Mouse (Mus musculus): ENCODE measurements around the gene Defb47. TPM values are rescaled to one million over a fixed set of nuclear protein-coding genes. Genes with fewer than 3 reads are reported as not detected.

Defb47 gene
- not detected for total RNA-seq (2021)

DNA sequence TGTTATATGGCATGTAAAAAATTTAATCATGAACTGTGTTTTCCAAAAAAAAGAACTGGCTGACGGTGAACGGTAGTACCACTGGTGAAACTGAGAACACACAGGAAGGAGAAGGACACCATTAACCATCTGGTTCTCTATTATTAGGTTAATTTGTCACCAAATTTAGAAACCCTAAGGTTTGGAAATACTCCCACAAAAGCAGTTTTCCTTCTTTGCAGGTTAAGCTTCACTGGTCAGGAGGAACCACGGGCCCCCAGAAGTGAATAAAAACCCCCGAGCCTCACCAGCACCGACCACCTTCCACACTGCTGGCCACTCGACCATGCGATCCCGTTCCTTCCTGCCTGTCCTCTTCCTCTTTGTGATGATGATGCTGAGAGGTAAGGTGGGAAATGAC, at the start of gene Defb47:
Gene Defb47 (plus strand): TSS at position 301 of the 400 bp plus-strand sequence.
- DNase-seq (ENCODE audit: extremely low spot score in 1 of 2, low spot score in 2 of 2), result no peak
- intact Hi-C loops (cut with DNase I), result no loop called here

DNA sequence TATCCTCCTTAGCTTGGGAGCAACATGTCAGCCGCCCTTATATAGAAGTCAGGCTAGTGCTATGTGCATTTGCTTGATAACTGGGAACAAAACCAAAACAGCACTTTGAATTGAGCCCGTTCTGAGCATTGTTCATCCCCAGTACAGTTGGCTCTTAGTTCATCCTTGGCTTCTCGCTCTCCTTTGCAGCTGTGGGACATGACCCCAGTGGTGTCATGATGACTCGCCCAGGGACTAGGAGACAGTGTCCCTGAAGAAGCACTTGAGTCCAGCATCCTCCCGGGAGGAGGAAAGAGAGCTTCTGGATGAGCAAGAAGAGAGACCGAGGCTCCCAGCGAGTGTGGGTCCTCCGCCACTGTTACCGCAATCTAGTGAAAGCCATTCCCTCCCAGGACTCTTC, 41.8 kb upstream of the Defb47 start:
- intact Hi-C loops (cut with DNase I), result no loop called here
- no peak for DNase-seq (ENCODE audit: extremely low spot score in 1 of 2, low spot score in 2 of 2)

DNA sequence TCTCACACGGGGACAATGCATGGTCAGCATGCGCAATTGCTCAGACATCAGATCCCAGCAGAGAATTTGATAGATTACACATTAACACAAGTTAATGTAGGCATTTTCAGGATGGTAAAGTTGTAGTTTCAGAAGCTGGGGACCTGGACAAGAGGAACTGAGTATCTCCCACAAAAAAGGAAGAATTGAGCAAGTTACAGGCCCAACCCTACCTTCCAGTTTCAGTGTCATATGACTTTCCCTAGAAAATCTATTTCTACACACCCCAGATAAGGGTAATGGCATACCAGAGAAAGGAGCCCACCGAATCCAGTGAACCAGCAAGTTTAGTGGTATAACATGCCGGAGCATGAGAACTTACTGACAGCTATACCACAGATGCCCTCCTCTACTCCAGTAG, 34.2 kb upstream of the Defb47 start:
- no peak for DNase-seq (ENCODE audit: extremely low spot score in 1 of 2, low spot score in 2 of 2)
- intact Hi-C loops (cut with DNase I), result no loop called here

DNA sequence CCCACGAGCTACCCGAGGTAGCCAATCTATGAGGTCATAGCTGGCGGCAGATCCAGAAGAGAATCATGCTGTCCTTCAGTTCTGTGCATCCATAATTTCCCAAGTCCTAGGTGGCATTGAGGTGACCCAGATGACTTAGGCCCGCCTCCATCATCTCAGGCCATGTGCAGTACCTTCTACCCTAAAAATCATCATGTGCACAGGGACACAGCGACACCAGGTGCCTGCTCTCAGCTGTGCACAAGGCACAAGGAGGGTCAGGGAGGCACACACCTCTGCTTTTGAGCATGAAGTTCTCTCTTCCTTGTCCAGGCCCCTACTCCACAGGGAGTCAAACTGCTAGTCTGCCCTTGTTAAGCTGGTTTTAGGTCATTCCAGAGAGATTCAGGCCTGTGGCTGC, 32.5 kb upstream of the Defb47 start:
- intact Hi-C loops (cut with DNase I), result no loop called here
- no peak for DNase-seq (ENCODE audit: extremely low spot score in 1 of 2, low spot score in 2 of 2)

DNA sequence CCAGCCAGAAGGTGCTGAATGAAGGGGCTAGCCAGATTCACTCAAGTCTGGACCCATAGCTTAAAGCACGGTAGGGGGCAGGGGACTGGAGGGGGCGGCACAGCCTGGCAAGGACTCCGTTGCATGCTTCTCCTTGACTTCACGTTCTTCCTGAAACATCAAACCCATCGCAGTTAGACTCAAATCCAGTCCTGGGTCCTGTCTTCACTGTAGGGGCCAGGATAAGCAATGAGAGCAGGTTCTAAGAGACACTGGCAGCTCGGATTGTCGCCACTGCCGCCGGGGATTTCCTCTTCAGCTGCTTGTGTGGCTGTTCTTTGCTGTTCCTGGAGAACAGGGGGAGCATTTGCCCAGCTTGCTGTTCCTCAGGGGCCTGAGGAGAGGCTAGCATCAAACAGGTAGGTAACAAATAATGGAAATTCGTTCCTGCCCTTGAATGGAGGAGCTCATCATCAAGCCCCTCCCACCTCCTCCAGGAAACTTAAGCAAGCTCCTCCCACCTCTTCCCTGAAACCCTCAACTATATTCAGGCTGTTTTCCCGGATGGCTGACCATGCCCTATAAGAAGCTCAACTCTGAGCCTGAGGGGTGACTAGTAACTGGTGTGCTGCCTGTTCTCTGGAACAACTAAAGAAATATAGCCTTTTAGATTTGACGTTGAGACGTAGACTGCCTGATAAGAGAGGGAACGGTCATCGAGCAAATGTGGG, 31.9 kb upstream of the Defb47 start:
- DNase-seq (ENCODE audit: extremely low spot score in 1 of 2, low spot score in 2 of 2), result no peak
- intact Hi-C loops (cut with DNase I), result no loop called here

DNA sequence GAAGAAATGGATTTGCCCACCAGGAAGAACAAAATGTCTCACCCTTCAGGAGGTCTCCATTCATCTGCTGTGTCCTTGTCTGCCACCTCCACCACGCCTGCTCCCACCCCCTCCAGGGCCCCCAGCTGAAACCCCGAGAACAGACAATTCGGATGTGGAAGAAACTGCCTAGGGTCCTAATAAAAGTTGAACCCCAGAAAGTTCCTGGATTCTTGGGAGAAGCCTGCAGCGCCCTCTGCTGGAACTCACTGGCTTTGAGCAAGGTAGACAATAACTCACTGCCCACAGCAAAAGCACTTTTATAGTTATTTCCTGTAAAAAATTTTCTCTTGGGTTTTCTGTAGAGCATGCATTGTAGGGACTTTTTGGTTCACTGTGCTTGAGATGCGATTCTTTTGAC, 22.8 kb upstream of the Defb47 start:
- intact Hi-C loops (cut with DNase I), result loop anchor here (10.0 kb wide), 1 partner anchor 320 kb away; no protein-coding TSS in a partner anchor
- DNase-seq (ENCODE audit: extremely low spot score in 1 of 2, low spot score in 2 of 2), result peak; percentile 52 to 74

DNA sequence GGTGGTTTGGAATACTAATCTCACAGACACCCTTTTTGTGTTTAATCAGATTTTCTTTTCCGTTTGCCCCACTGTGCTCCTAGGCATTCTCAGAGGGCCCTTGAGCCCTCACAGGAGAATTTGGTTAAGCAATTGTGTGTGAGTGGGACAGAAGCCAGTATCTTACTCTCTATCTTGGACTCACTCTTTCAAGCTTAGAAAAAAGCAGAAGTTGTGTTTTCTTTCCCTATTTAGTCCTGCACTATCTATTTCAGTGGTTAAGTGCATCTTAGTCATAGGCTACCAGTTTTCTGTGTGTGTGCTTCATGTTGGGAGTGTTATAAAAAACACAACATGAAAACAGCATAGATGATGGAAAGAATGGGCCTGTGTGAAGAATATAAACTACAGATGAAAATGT, 18.1 kb upstream of the Defb47 start:
- no peak for DNase-seq (ENCODE audit: extremely low spot score in 1 of 2, low spot score in 2 of 2)
- intact Hi-C loops (cut with DNase I), result loop anchor here (10.0 kb wide), 1 partner anchor 325 kb away; no protein-coding TSS in a partner anchor

DNA sequence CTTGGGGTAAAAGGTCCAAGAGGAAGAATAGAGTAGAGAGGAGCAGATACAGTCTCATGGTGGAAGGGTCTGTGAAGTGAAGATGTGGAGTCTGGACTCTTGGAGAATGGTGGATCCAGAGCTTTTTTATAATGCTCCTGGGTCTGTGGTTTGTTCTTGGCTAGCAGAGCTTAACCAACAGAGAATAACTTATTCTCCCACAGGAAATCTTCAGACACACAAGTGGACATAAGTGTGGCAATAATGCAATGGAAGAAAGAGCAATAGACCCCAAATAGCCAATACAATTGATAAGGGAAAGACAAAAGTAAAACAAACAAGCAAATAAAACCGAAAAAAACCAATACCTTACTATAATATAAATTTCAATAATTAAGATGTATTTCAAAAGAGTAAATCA, 13.5 kb upstream of the Defb47 start, which contains the start of gene Defb48:
Gene Defb48 (minus strand): TSS at position 101 of the 400 bp plus-strand sequence.
- DNase-seq (ENCODE audit: extremely low spot score in 1 of 2, low spot score in 2 of 2), result no peak
- intact Hi-C loops (cut with DNase I), result no loop called here

DNA sequence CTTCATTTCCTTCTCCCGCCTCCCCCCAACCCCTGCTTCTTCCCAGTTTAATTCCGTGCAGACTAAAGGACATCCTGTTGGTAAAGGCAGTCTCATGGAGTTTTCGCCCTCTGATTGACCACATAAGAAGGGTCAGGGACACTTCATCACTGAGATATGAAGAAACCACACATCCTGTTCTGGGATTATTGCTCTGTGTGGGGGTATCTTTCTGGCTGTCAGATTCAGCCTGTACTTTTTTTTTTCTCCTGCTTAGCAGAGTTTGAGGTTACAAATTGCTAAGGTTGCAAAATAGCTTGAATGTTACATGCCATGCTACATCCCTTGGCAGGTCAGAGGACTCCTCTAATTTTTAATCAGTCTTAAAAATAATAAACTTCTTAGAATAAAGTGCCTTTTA, 6.6 kb upstream of the Defb47 start:
- intact Hi-C loops (cut with DNase I), result no loop called here
- DNase-seq (ENCODE audit: extremely low spot score in 1 of 2, low spot score in 2 of 2), result no peak

DNA sequence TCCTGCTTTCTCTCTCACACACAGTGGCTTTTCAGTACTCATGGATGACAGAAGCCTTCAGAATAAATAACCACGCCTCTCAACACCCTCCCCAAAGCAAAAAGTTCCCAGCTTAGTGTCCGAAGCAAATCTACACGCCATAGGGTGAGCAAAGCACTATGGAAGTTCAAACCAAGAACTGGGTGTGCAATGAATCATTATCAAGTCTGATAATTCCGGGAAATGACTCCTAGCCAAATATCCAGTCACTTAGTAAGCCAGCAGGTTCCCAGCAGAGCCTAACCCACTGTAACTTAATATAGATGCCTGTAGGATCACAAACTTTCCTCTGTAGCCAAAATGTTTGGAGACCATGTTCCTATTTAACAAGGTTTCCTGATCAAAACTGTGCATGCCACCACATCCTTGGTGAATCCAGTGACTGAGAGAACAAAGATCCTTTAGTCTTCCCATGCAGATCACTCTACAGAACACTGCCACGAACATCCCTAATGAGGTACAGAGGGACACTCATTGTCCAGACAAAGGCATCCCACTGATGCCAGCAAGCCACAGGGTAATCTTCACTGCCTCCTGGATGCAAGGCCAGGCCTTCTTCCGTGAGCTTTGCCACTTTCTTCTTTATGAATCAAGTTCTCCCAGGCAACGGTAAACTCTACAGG, 5.9 kb upstream of the Defb47 start:
- intact Hi-C loops (cut with DNase I), result no loop called here
- DNase-seq (ENCODE audit: extremely low spot score in 1 of 2, low spot score in 2 of 2), result no peak

DNA sequence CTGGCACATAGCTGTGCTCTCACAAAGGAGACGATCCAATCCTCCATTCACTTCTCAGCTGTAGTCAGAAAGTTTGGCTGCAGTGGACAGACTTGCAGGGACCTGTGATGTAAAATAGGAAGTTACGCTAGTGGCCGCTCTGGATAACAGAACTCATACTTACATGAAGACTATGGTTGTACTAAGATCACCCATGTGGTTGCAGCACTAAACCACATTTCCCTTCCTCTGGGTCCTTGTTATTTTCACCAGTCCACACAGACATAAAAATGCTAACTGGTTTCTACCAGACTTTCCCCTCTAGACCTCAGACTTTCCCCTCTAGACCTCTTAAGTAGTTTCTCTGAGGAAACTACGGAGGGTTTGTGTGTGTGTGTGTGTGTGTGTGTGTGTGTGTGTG, 1.1 kb downstream of the Defb47 start:
- no peak for DNase-seq (ENCODE audit: extremely low spot score in 1 of 2, low spot score in 2 of 2)
- intact Hi-C loops (cut with DNase I), result no loop called here

DNA sequence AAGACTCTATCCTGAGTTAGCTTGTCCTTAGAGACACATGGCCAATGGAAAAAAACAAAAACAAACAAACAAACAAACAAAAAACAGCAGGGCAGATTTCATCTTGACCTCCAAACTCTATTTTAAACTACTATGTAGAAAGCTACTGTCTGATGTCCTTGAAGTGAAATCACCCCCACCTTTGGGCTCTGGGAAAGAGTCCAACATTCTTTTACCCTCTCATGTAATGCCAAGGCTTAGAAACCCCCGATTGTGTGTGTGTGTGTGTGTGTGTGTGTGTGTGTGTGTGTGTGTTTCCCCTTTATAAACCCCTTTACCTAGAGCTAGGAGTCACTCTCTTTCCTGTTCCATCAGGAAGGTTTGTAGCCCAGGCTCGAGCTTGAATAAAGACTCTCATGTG, 4.7 kb downstream of the Defb47 start:
- DNase-seq (ENCODE audit: extremely low spot score in 1 of 2, low spot score in 2 of 2), result no peak
- intact Hi-C loops (cut with DNase I), result no loop called here

DNA sequence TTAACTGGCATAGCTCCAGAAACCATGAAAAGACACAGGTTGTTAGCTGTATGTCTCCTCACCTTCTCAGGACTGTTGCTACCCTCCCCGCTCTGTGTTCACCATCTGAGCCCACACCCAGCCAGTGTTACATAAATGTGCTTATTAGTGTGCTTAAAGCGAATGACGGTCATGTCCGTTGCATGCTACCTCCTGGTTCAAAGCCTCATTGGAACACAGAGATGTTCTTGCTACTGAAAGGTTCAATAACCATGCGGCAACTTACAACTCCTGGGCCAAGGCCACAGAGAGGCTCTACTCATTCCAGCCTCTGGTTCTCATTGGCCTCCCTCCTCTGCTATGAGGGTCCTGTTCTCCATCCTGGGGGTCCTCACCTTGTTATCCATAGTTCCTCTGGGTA, 13.6 kb downstream of the Defb47 start, which contains the start of gene Defb43:
Gene Defb43 (plus strand): TSS at position 301 of the 400 bp plus-strand sequence.
- intact Hi-C loops (cut with DNase I), result no loop called here
- DNase-seq (ENCODE audit: extremely low spot score in 1 of 2, low spot score in 2 of 2), result no peak

DNA sequence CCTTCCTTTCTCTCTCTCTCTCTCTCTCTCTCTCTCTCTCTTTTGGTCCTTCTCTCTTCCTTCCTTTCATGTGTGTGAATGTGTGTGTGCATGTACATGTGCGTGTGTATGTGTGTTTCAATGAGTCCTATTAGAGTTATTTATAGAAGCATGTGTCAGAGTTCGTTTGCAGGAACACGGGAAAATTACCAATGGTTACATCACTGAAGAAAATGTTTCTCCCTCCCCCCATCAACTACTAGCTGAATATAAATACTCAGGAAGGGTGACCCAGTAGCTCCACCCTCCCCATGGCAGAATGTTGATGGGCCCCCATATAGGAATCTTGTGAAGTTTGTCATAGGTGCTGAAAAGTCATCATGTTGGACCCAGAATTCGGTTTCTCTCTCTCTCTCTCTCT, 15.2 kb downstream of the Defb47 start:
- intact Hi-C loops (cut with DNase I), result no loop called here
- no peak for DNase-seq (ENCODE audit: extremely low spot score in 1 of 2, low spot score in 2 of 2)

DNA sequence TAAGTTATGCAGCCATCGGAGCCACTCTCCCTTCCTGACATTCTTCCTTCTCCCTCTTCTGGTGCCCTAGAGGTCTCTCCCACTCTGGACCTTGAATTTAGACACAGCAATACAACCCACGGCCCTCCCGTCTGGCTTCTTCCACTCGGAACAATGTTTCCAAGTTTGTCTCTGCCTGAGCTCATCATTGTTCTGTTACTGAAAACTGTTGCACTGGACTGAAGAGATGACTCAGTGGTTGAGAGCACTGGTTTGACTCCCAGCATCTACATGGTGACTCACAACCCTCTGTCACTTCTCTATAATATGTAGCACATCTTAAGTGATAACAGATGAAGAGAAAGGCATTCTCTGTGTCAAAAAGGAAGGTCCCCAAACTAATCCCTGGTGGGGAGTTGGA, 16.8 kb downstream of the Defb47 start:
- no peak for DNase-seq (ENCODE audit: extremely low spot score in 1 of 2, low spot score in 2 of 2)
- intact Hi-C loops (cut with DNase I), result no loop called here

DNA sequence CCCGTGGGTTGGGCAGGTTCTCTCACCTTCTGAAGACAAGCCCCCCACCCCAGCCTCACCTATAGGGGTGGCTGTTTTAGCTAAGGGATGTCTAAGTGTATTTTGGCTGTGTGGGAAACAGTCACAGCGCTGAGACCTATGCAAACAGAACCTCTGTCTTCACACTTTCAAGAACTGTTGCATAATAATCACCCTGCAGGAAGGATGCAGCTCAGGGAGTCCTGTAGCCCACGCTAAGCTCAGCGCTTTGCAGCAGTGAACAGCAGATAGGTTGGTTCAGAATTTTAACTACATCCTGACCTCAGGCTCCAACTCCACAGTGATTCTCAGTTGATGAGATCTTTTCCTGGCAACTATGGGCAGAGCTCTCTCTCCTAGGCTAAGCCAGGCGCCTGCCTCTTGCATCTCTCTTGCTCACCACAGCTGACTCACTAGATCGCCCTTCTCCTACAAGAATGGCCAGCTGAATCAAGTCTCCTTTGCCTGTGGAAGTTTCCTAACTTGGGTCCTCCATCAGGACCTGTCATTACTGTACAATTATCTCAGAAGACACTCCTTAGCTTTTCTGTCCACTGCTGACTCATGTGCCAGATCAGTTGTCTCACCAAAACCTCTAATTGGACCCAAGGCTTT, 22.8 kb downstream of the Defb47 start:
- intact Hi-C loops (cut with DNase I), result no loop called here
- no peak for DNase-seq (ENCODE audit: extremely low spot score in 1 of 2, low spot score in 2 of 2)

DNA sequence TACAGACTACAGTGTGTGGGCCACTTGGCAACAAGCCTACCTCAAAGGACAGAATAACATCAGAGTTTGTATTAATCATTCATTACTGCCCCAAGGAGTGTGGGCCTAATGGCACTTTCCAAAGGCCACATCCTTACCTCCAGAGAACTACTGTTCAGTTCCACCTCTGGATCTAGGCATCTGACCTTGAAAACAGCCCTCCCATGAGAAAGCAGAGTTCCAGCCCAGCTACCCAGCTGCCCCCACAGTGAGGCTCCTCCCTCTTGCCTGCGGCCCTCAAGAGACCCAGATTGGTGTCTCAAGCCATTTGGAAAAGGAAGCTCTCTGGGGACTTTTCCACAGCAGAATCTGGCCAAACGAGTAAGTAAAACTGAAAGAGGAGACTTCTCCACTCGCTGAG, 48.8 kb downstream of the Defb47 start, which contains the start of gene Defb42:
Gene Defb42 (plus strand): TSS at position 301 of the 400 bp plus-strand sequence.
- no peak for DNase-seq (ENCODE audit: extremely low spot score in 1 of 2, low spot score in 2 of 2)
- intact Hi-C loops (cut with DNase I), result no loop called here

DNA sequence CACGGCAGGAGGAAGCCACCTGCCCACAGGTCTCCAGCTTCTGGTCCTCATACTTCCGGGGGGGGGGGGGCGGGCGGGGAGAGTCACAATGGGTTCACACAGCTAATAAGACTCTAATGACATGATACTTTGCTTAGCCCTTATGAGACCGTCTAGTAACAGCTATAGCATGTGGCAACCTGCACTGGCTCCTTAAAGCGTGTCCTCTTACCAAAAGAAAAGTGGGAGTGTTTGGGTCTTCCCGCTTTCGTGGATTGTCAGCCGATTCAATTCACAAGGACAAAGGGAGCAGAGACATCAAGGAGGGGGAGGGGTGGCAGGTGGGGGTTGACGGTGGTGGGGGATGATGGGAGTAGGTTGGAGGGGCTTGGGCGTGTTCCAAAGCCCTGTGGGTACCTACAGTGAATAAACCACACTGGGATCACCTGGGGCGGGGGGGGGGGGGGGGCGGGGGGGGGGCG, 52.1 kb downstream of the Defb47 start, which contains the start of gene Defb30:
Gene Defb30 (minus strand): TSS at position 51 of the 461 bp plus-strand sequence.
- DNase-seq (ENCODE audit: extremely low spot score in 1 of 2, low spot score in 2 of 2), result no peak
- intact Hi-C loops (cut with DNase I), result no loop called here
